Mouse (Mus musculus) ES-CJ7 (cell line): ENCODE results near the gene Cldn34c1.
"Not testable (repeated sequence)": the region's sequence is repeated elsewhere in the genome, so short reads cannot be mapped to it uniquely, and the experiment has no call there.

ENCODE experiments used
- DNase-seq: peaks from one replicate; pipeline ENCODE4 v3.0.0; 2011; ENCODE audit warnings: low read depth, low spot score

Gene Cldn34c1

DNA sequence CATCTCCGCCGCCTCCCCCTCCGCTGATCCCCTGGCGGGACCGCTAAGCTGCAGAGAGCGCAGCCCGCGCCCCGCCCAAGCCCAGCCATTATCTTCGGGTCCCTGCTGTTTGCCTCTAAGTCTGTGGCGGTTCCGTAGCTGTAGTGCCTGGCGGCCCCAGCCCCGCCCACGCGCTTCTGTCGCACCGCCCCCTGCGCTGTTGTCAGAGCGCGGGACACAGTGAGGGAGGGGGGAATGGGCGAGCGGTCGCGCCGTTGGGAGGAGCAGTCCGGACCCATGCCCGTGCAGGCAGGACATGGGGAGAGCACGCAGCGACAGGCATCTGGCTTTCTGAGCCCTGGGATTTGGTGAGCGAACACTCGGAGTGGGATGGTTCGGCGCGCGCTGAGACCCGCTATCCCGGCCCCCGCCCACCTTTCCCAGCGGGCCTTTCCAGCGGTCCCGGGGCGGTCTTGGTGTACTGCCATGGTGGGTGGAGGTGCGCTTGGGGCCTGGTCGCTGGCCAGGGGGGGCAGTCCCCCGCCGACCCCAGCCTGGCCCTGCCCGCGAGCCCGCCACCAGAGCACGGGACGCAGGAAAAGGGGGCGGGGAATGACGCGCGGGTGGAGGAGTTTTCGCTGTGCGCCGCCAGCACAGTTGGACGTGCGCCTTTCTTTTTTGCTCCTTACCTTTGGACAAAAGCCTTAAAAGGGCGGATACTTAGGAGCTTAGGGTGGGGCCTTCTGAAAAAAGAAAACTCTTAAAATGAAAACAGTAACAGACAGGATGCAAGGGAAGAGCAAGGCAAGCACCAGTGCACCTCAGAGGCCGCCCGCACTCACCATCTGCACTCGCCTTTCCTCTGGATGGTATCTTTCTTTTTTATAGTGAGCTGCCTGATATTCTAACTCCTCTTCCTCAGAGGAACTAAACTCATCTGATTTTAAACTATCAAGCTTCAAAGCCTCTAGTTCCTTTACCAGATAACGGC, at the start of gene Cldn34c1:
Gene Cldn34c1 (plus strand): TSS at position 205 of the 970 bp plus-strand sequence.
- no peak for DNase-seq

DNA sequence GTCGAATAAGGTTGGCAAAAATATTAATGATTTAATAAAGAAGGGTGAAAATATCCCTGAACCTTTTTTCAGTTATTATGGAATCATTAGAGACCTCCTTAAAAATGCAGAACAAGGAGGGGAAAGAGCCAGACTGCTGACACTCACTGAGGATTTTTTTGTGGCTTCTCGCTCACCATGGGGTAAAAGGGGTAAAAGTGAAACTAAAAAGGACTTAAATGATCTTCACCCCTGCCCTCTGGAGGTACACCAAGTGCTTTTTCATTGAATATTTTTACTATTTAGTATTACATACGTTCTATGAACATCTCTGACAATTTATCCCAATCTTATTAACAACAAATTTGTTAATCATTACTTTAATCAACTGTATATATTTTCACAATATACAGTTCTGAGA, 15.9 kb upstream of the Cldn34c1 start:
- no peak for DNase-seq

DNA sequence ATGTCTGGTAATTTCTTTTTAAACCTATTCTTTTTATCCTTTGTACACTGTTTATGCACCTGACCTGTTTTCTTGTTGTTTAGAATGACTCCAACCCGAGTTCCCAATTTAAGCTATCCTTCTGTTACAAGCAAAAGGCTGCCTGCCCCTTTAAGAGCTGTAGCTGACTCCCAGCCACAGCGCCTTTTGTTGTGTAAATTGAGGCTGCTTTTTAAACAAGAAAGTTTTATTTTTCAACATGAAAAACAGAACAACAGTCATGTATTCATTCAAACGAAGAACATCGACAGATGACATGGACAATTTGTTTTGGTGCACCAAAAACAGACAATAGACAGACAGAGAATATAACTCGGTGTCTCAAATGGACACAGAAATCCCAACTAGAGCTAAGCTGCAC, 489 bp upstream of the Cldn34c1 start:
- peak; percentile 7 for DNase-seq

DNA sequence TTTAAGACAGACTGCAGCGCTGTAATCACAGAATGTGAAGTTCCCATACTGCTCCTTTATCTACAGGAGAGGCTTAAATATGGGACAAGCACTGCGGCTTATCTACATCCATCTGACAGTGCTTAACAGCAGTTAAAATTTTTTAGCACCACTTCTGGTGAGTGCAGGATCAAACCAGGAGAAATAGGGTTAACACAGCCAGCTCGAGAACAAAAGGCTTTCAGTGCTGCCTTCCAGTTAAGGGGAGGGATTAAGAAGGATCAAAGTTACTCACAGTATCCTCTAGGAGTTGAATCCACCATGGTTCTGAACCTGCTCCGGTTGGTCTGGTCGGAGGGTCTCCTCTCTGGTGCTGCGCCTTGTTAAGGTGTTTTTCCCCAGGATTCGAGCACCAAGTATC, 1.4 kb downstream of the Cldn34c1 start:
- DNase-seq: not testable (repeated sequence)

DNA sequence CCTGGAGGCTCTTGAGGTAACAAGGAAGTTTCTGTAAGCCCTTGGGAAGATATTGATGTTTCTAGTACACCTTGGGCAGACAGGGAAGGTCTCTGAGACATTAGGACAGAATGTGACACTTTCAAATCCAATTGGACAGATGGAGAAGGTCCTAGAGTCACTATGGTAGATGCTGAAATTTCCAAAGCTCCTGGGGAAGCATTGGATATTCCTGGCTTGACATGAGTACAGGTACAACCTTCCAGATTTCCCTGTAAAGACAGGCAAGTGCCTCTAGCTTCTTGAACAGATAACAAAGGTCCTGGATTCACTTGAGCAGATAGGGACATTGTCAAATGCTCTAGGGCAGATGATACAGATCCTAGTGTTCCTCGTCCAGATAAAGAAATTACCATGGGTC, 119.1 kb downstream of the Cldn34c1 start, which contains the start of gene Srsx:
Gene Srsx (minus strand): TSS at position 101 of the 400 bp plus-strand sequence.
- not testable (repeated sequence) for DNase-seq
